Mouse (Mus musculus) liver, embryonic 14.5 days (tissue): ENCODE results near the gene Zbtb4. TPM values are rescaled to one million over a fixed set of nuclear protein-coding genes. Genes with fewer than 3 reads are reported as not detected.

Source experiments
- ATAC-seq: fragments of 200-750 bp; cut with Nextera tagmentation; 2 replicates; pipeline ENCODE4 v1.8.0; 2017; ENCODE audit warnings: moderate number of reproducible peaks, mild to moderate bottlenecking, moderate library complexity; ENCODE audit not compliant: insufficient read depth
- DNase-seq, 3 experiments: peaks; one replicate each; pipeline ENCODE4 v3.0.0-alpha.2; 2012 to 2013; ENCODE audit warnings: low read depth in 3 of 3, low spot score in 3 of 3
- H3K27ac ChIP-seq: fragments of 300-500 bp; sonication (generic); 2 replicates; pipeline ENCODE4 v1.5.1; 2014; ENCODE audit warnings: moderate library complexity, mild to moderate bottlenecking, control low read depth, inconsistent platforms
- H3K27me3 ChIP-seq: fragments of 300-500 bp; sonication (generic); 2 replicates; pipeline ENCODE4 v1.6.1; 2014; ENCODE audit warnings: mild to moderate bottlenecking, low read length, moderate library complexity; ENCODE audit not compliant: control insufficient read depth, insufficient read depth
- H3K36me3 ChIP-seq: fragments of 300-500 bp; sonication (generic); replicated peaks from 2 replicates; pipeline ENCODE4 v1.6.1; 2014; ENCODE audit warnings: low read depth; ENCODE audit not compliant: control insufficient read depth, insufficient read depth
- H3K4me1 ChIP-seq, 2 experiments: fragments of 200-500 bp in 1 of 2; fragments of 300-500 bp in 1 of 2; sonication (generic) in 1 of 2; replicated peaks; 2 replicates each; pipeline ENCODE4 v1.6.1; 2012 to 2014; ENCODE audit warnings: antibody characterized with exemption in 1 of 2, inconsistent platforms in 1 of 2, low read length in 1 of 2; ENCODE audit not compliant: control insufficient read depth in 2 of 2, insufficient read depth in 2 of 2
- H3K4me2 ChIP-seq: fragments of 300-500 bp; sonication (generic); 2 replicates; pipeline ENCODE4 v1.6.1; 2014; ENCODE audit warnings: low read depth, mild to moderate bottlenecking, control low read depth, moderate library complexity
- H3K4me3 ChIP-seq, 2 experiments: fragments of 200-500 bp in 1 of 2; fragments of 300-500 bp in 1 of 2; sonication (generic) in 1 of 2; 2 replicates each; pipeline ENCODE4 v1.5.1; 2012 to 2014; ENCODE audit warnings: low read depth in 2 of 2, low read length in 2 of 2, mild to moderate bottlenecking in 2 of 2, control low read depth in 1 of 2, inconsistent platforms in 1 of 2, moderate library complexity in 1 of 2; ENCODE audit not compliant: insufficient read depth in 1 of 2
- H3K9ac ChIP-seq: fragments of 300-500 bp; sonication (generic); replicated peaks from 2 replicates; pipeline ENCODE4 v1.6.1; 2014; ENCODE audit warnings: mild to moderate bottlenecking, control low read depth, moderate library complexity
- H3K9me3 ChIP-seq: fragments of 300-500 bp; sonication (generic); 2 replicates; pipeline ENCODE4 v1.6.1; 2016; ENCODE audit warnings: low read length, mixed read lengths; ENCODE audit not compliant: control insufficient read depth
- CTCF ChIP-seq: IDR thresholded peaks from 2 replicates; pipeline ENCODE4 v1.5.1; 2016; ENCODE audit warnings: antibody characterized with exemption, low read depth, control low read depth
- EP300 ChIP-seq: IDR thresholded peaks from 2 replicates; pipeline ENCODE4 v1.6.1; 2016; ENCODE audit warnings: antibody characterized with exemption, low read depth
- WGBS: fragments of 180-500 bp; shearing (Covaris S2); extraction: QIAGEN DNeasy Blood & Tissue Kit; methylation state at CpG from one replicate; pipeline ENCODE4 v1.1.7; 2014; ENCODE audit not compliant: insufficient replicate concordance; 5-methylcytosine and 5-hydroxymethylcytosine counted together
- polyA plus RNA-seq, 2 experiments: library from polyadenylated mRNA; depleted of rRNA in 1 of 2; stranded (reverse) in 1 of 2; unstranded in 1 of 2; fragments of >200 nt; fragmentation: Nextera tagmentation in 1 of 2; extraction: Ambion mirVana in 1 of 2; gene quantifications; 2 replicates each; pipeline versions ENCODE4 v1.2.1 to v1.2.3; 2012 to 2014

Gene Zbtb4
- polyA plus RNA-seq, 2 experiments: 0.58 to 1.5 TPM

GRCm38 (mm10) chr11:69761868-69762267 is 3.8 kb upstream of the Zbtb4 start, which contains the start of gene Slc35g3:
Slc35g3 (minus strand) TSS chr11:69761968.
- Histone ChIP-seq H3K4me2 (no peak within 1 kb of the TSS), H3K27ac (no peak within 1 kb of the TSS), H3K36me3 (no peaks in the 10 kb centered on the region), H3K27me3 (no peaks in the 10 kb centered on the region), H3K4me3 (no peak within 1 kb of the TSS), H3K4me1 (peaks cover 17 to 21% of the 10 kb centered on the region in 2 experiments), H3K9me3 (no peaks in the 10 kb centered on the region), H3K9ac (no peak within 1 kb of the TSS)
- DNase-seq (no peak), ATAC-seq (no peak)
- WGBS: 39% methylated on average over 1 of the region's 1 CpGs
- no peak for TF ChIP-seq EP300
- no peak for TF ChIP-seq CTCF

- Histone ChIP-seq H3K27ac (no peak overlapping the region), H3K9me3 (no peaks in the 10 kb centered on the region), H3K27me3 (no peaks in the 10 kb centered on the region), H3K36me3 (no peaks in the 10 kb centered on the region), H3K4me2 (no peak overlapping the region), H3K4me3 (no peak overlapping the region), H3K4me1 (peaks cover 13 to 25% of the 10 kb centered on the region in 2 experiments), H3K9ac (no peak overlapping the region)
- TF ChIP-seq EP300 (no peak), CTCF (peak; percentile 67)
- ATAC-seq (no peak), DNase-seq (no peak)
- WGBS: 62% methylated on average over 7 of the region's 7 CpGs
These were observed 2.2 kb upstream of the Zbtb4 start for GRCm38 (mm10) chr11:69763551-69763950.

GRCm38 (mm10) chr11:69766126-69766609 is 456 bp downstream of the Zbtb4 start:
- TF ChIP-seq EP300: no peak
- no peak for TF ChIP-seq CTCF
- peak overlapping the region; percentile 29 for H3K27ac ChIP-seq
- H3K9me3 ChIP-seq: no peaks in the 10 kb centered on the region
- ATAC-seq (peak; percentile 74), DNase-seq (peak in 1 of 3 experiments; percentile 30)
- no peaks in the 10 kb centered on the region for H3K36me3 ChIP-seq
- peak overlapping the region; percentile 68 to 75 for H3K4me3 ChIP-seq
- no peaks in the 10 kb centered on the region for H3K27me3 ChIP-seq
- WGBS: under 1% methylated on average over 37 of the region's 37 CpGs
- H3K9ac ChIP-seq: peak overlapping the region; percentile 78
- H3K4me2 ChIP-seq: peak overlapping the region; percentile 94
- peaks cover 2 to 13% of the 10 kb centered on the region in 2 experiments for H3K4me1 ChIP-seq

- peaks cover 2 to 13% of the 10 kb centered on the region in 2 experiments for H3K4me1 ChIP-seq
- H3K27me3 ChIP-seq: no peaks in the 10 kb centered on the region
- TF ChIP-seq EP300 (no peak), CTCF (no peak)
- H3K27ac ChIP-seq: no peak overlapping the region
- no peak overlapping the region for H3K9ac ChIP-seq
- H3K36me3 ChIP-seq: no peaks in the 10 kb centered on the region
- no peak for DNase-seq
- no peak for ATAC-seq
- H3K4me3 ChIP-seq: peak overlapping the region; percentile 68 to 75
- peak overlapping the region; percentile 94 for H3K4me2 ChIP-seq
- no peaks in the 10 kb centered on the region for H3K9me3 ChIP-seq
- WGBS: 69% methylated on average over 13 of the region's 13 CpGs
These were observed 1.3 kb downstream of the Zbtb4 start for GRCm38 (mm10) chr11:69766872-69767624.

GRCm38 (mm10) chr11:69767625-69767909 is 1.9 kb downstream of the Zbtb4 start:
- WGBS: 66% methylated on average over 4 of the region's 4 CpGs
- ATAC-seq (no peak), DNase-seq (no peak)
- H3K4me3 ChIP-seq: no peak overlapping the region
- 0 out of 2 replicates have a peak overlapping the region, but pooled peaks have one; percentile 94 for H3K4me2 ChIP-seq
- no peak overlapping the region for H3K27ac ChIP-seq
- H3K4me1 ChIP-seq: peaks cover 2 to 13% of the 10 kb centered on the region in 2 experiments
- no peaks in the 10 kb centered on the region for H3K27me3 ChIP-seq
- TF ChIP-seq CTCF: no peak
- no peak for TF ChIP-seq EP300
- no peak overlapping the region for H3K9ac ChIP-seq
- H3K9me3 ChIP-seq: no peaks in the 10 kb centered on the region
- no peaks in the 10 kb centered on the region for H3K36me3 ChIP-seq
